9 mouse cellular contexts compared by ENCODE assay signal in the genomic region with DNA sequence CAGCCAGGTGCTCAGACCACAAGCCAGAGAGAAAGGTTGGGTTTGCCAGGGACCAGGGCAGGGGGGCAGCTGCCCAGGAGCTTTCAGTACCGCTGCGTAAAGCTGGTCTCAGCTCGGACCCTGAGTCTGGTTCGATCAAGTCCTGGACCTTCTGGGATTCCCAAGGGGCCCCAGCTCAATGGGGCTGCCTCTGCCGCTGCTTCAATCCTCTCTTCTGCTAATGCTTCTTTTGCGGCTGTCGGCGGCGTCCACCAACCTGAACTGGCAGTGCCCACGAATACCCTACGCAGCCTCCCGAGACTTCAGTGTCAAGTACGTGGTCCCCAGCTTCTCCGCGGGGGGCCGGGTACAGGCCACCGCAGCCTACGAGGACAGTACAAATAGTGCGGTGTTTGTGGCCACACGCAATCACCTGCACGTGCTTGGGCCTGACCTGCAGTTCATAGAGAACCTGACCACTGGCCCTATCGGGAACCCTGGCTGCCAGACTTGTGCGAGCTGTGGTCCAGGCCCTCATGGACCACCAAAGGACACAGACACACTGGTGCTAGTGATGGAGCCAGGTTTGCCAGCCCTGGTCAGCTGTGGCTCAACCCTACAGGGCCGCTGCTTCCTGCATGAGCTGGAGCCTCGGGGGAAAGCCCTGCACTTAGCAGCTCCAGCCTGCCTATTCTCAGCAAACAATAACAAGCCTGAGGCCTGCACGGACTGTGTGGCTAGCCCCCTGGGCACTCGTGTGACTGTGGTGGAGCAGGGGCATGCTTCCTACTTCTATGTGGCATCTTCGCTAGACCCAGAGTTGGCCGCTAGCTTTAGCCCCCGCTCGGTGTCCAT. TPM values are rescaled to one million over a fixed set of nuclear protein-coding genes. Genes with fewer than 3 reads are reported as not detected.
DNase-seq lines count a peak whose midpoint lies in the region; ATAC-seq and TF ChIP-seq lines count a peak whose summit lies in the region.
"Had no signal": no experiment of that assay in that cellular context is flagged by ENCODE, and none has a peak within 500 bp of the region (broad histone marks: within the 10 kb centered on the region; RNA-seq: fewer than 3 reads in every experiment).

No protein-coding gene starts in this region.

- H3K4me3 ChIP-seq in kidney, adult 2 months (ENCODE audit: insufficient read depth, low read depth, low read length) = peak overlapping the region; percentile 40
- peak overlapping the region; percentile 53 for H3K4me3 ChIP-seq in brown adipose tissue, adult 24 weeks (ENCODE audit: insufficient read depth, low read depth, low read length)
- peak overlapping the region; percentile 27 for H3K4me3 ChIP-seq in hindbrain, embryonic 12.5 days
- peak overlapping the region; percentile 28 for H3K4me3 ChIP-seq in midbrain, embryonic 13.5 days (replicated peaks)

- H3K27ac ChIP-seq in kidney, adult 2 months (ENCODE audit: insufficient read depth, low read depth, low read length) = no peak overlapping the region
- H3K27ac ChIP-seq in brown adipose tissue, adult 24 weeks (replicated peaks; ENCODE audit: low read depth, low read length) = peak overlapping the region; percentile 21; the same call in 1 of the 2 replicates
- no peak overlapping the region for H3K27ac ChIP-seq in hindbrain, embryonic 12.5 days
- no peak overlapping the region for H3K27ac ChIP-seq in midbrain, embryonic 13.5 days
- H3K27ac ChIP-seq: macrophage had no signal

- H3K4me2 ChIP-seq in hindbrain, embryonic 12.5 days (replicated peaks) = peak overlapping the region; percentile 57
- H3K4me2 ChIP-seq in midbrain, embryonic 13.5 days (replicated peaks) = peak overlapping the region; percentile 54

- ATAC-seq in hindbrain, embryonic 12.5 days (ENCODE audit: low FRiP score) = 0 out of 2 replicates have a peak, but pooled peaks have one; percentile 8
- ATAC-seq in midbrain, embryonic 13.5 days = 0 out of 2 replicates have a peak, but pooled peaks have one; percentile 8

- peaks cover 3% of the 10 kb centered on the region; the same call in 1 of the 2 replicates for H3K4me1 ChIP-seq in kidney, adult 2 months (ENCODE audit: control insufficient read depth, insufficient read depth, low read length)
- no peaks in the 10 kb centered on the region for H3K4me1 ChIP-seq in brown adipose tissue, adult 24 weeks (ENCODE audit: control insufficient read depth, insufficient read depth, insufficient read length, low read length)
- peaks cover 25% of the 10 kb centered on the region for H3K4me1 ChIP-seq in hindbrain, embryonic 12.5 days
- peaks cover 26% of the 10 kb centered on the region for H3K4me1 ChIP-seq in midbrain, embryonic 13.5 days (replicated peaks)

- peak overlapping the region; percentile 54 for H3K9ac ChIP-seq in hindbrain, embryonic 12.5 days
- H3K9ac ChIP-seq in midbrain, embryonic 13.5 days (replicated peaks) = peak overlapping the region; percentile 56

- TF ChIP-seq POLR2A in kidney, adult 2 months (IDR thresholded peaks at IDR 0.05; ENCODE audit: low read depth, low read length) = no peak

- H3K36me3 ChIP-seq in kidney, adult 2 months (ENCODE audit: control insufficient read depth, insufficient read depth, low read length) = no peaks in the 10 kb centered on the region
- peaks cover 9% of the 10 kb centered on the region; the same call in 1 of the 2 replicates for H3K36me3 ChIP-seq in hindbrain, embryonic 12.5 days
- peaks cover 8% of the 10 kb centered on the region; the same call in 1 of the 2 replicates for H3K36me3 ChIP-seq in midbrain, embryonic 13.5 days

- WGBS in kidney, adult 2 months = 52% methylated on average over 31 of the region's 31 CpGs
- WGBS in hindbrain, embryonic 12.5 days = 43% methylated on average over 31 of the region's 31 CpGs
- WGBS in midbrain, embryonic 13.5 days = 47% methylated on average over 31 of the region's 31 CpGs

- intact Hi-C loops in left cerebral cortex, postnatal 14 days (cut with DNase I) = no loop called here

- DNase-seq in kidney, adult 2 months = no peak
- DNase-seq in kidney, postnatal 25 days = no peak
- DNase-seq in left cerebral cortex, adult 9 months (ENCODE audit: low spot score in 2 of 2) = no peak
- DNase-seq in left cerebral cortex, postnatal 14 days (ENCODE audit: low spot score in 2 of 2) = no peak
- no peak for DNase-seq in layer of hippocampus, adult 18-20 months (ENCODE audit: low spot score in 2 of 2)

- no peaks in the 10 kb centered on the region for H3K27me3 ChIP-seq in kidney, adult 2 months (replicated peaks; ENCODE audit: control insufficient read depth, insufficient read depth, low read length)
- H3K27me3 ChIP-seq in hindbrain, embryonic 12.5 days = peaks cover 31% of the 10 kb centered on the region
- peaks cover 27% of the 10 kb centered on the region for H3K27me3 ChIP-seq in midbrain, embryonic 13.5 days

- H3K9me3 ChIP-seq in hindbrain, embryonic 12.5 days (replicated peaks) = no peaks in the 10 kb centered on the region
- H3K9me3 ChIP-seq in midbrain, embryonic 13.5 days = no peaks in the 10 kb centered on the region

- TF ChIP-seq CTCF in kidney, adult 2 months (conservative IDR thresholded peaks at IDR 0.05; ENCODE audit: insufficient read depth, insufficient read length, low read depth, low read length) = no peak

RNA-seq across cellular contexts. Expression of a gene that starts 0.5 kb away (rescaled TPM):
- polyA plus RNA-seq in kidney, adult 2 months (2012; rRNA removed) = 1.2 and 2.8 TPM in 2 replicates
- 0.36 and 1.4 TPM in 2 replicates for polyA plus RNA-seq in brown adipose tissue, adult 24 weeks (2012; ENCODE audit: insufficient read depth, insufficient read length, missing spikeins)
- polyA plus RNA-seq in hindbrain, embryonic 12.5 days (2016; fragmentation: Nextera tagmentation; extraction: Ambion mirVana) = 2.0 and 2.3 TPM in 2 replicates
- 1.2 and 2.3 TPM in 2 replicates for polyA plus RNA-seq in midbrain, embryonic 13.5 days (2015; fragmentation: Nextera tagmentation; extraction: Ambion mirVana)
- total RNA-seq in left cerebral cortex, postnatal 14 days (2021) = 1 to 10 TPM; 1.2 to 1.7 TPM
- total RNA-seq in layer of hippocampus, adult 18-20 months (2021) = 1 to 10 TPM; 1.9 TPM
- polyA plus RNA-seq: macrophage had no signal

RNA-seq across cellular contexts. Expression of a gene that starts 19.2 kb away (rescaled TPM):
- 34.9 and 42.5 TPM in 2 replicates for polyA plus RNA-seq in kidney, adult 2 months (2012; rRNA removed)
- polyA plus RNA-seq in brown adipose tissue, adult 24 weeks (2012; ENCODE audit: insufficient read depth, insufficient read length, missing spikeins) = 12.6 and 14.3 TPM in 2 replicates
- 17.1 and 20.1 TPM in 2 replicates for polyA plus RNA-seq in hindbrain, embryonic 12.5 days (2016; fragmentation: Nextera tagmentation; extraction: Ambion mirVana)
- 21.5 and 23.8 TPM in 2 replicates for polyA plus RNA-seq in midbrain, embryonic 13.5 days (2015; fragmentation: Nextera tagmentation; extraction: Ambion mirVana)
- total RNA-seq in left cerebral cortex, postnatal 14 days (2021) = 10 to 100 TPM; 21.2 to 21.9 TPM
- total RNA-seq in layer of hippocampus, adult 18-20 months (2021) = 10 to 100 TPM; 25.9 to 27.4 TPM

RNA-seq across cellular contexts. Expression of a gene that starts 21.1 kb away (rescaled TPM):
- 0.05 and 0.11 TPM in 2 replicates for polyA plus RNA-seq in kidney, adult 2 months (2012; rRNA removed)
- polyA plus RNA-seq in brown adipose tissue, adult 24 weeks (2012; ENCODE audit: insufficient read depth, insufficient read length, missing spikeins) = not detected in 2 replicates
- not detected in 2 replicates for polyA plus RNA-seq in hindbrain, embryonic 12.5 days (2016; fragmentation: Nextera tagmentation; extraction: Ambion mirVana)
- not detected in 2 replicates for polyA plus RNA-seq in midbrain, embryonic 13.5 days (2015; fragmentation: Nextera tagmentation; extraction: Ambion mirVana)
- not detected for total RNA-seq in left cerebral cortex, postnatal 14 days (2021)
- total RNA-seq in layer of hippocampus, adult 18-20 months (2021) = not detected
- polyA plus RNA-seq: macrophage had no signal

RNA-seq across cellular contexts. Expression of a gene that starts 28.3 kb away (rescaled TPM):
- polyA plus RNA-seq in kidney, adult 2 months (2012; rRNA removed) = not detected in 2 replicates
- not detected in 2 replicates for polyA plus RNA-seq in brown adipose tissue, adult 24 weeks (2012; ENCODE audit: insufficient read depth, insufficient read length, missing spikeins)
- 7.3 and 7.9 TPM in 2 replicates for polyA plus RNA-seq in hindbrain, embryonic 12.5 days (2016; fragmentation: Nextera tagmentation; extraction: Ambion mirVana)
- 18.9 and 19.9 TPM in 2 replicates for polyA plus RNA-seq in midbrain, embryonic 13.5 days (2015; fragmentation: Nextera tagmentation; extraction: Ambion mirVana)
- total RNA-seq in left cerebral cortex, postnatal 14 days (2021) = 100 to 1,000 TPM; 382 to 398 TPM
- 100 to 1,000 TPM; 554 to 575 TPM for total RNA-seq in layer of hippocampus, adult 18-20 months (2021)
- polyA plus RNA-seq: macrophage had no signal

RNA-seq across cellular contexts. Expression of a gene that starts 34.1 kb away (rescaled TPM):
- 13.0 and 14.2 TPM in 2 replicates for polyA plus RNA-seq in kidney, adult 2 months (2012; rRNA removed)
- polyA plus RNA-seq in brown adipose tissue, adult 24 weeks (2012; ENCODE audit: insufficient read depth, insufficient read length, missing spikeins) = 17.6 and 20.0 TPM in 2 replicates
- polyA plus RNA-seq in hindbrain, embryonic 12.5 days (2016; fragmentation: Nextera tagmentation; extraction: Ambion mirVana) = 125 and 135 TPM in 2 replicates
- 126 and 132 TPM in 2 replicates for polyA plus RNA-seq in midbrain, embryonic 13.5 days (2015; fragmentation: Nextera tagmentation; extraction: Ambion mirVana)
- total RNA-seq in left cerebral cortex, postnatal 14 days (2021) = 10 to 100 TPM; 57.0 to 57.8 TPM
- 10 to 100 TPM; 52.3 to 59.6 TPM for total RNA-seq in layer of hippocampus, adult 18-20 months (2021)
